Mouse (Mus musculus): ENCODE results near the gene Ptov1. TPM values are rescaled to one million over a fixed set of nuclear protein-coding genes. Genes with fewer than 3 reads are reported as not detected.

Gene Ptov1
- polyA plus RNA-seq, 1 experiment from 2014 or later, result 480 TPM

DNA sequence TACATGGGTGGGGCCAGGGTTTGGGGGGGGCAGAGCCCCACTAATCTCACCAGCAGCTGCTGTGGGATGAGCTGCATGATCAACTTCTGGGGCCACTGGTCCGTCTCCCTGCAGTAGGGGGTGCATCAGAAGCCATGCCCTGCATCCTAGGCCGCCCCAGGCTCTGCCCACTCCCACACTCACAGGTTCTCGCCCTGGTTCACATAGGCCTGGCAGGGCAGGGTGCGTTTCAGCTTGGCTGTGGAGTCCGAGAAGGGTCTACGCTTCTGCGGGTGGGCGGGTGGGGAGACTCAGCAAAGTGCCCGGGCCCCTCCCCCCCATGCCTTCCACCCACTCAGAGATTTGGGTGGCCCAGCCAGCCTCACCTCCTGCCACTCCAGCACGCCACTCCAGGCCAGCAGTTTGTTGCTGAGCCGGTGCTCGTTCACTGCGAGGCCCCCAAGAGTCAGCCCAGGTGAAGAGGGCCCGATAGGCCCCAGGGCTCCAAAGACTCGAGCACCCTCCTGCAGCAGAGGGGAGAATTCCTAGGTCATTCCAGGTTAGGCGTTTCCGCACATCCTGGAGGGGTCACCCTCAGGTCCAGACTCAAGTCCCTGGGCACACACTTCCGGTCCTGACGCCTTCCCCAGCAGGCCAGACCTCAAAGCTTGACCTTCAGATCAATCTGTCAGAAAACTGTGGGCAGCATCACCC is 2.4 kb downstream of the Ptov1 start:
- H3K4me3 ChIP-seq (replicated peaks; ENCODE audit: low read depth, low read length), result peak overlapping the region; percentile 99
- H3K27me3 ChIP-seq (ENCODE audit: control insufficient read depth, insufficient read depth, low read length), result no peaks in the 10 kb centered on the region
- no peak for DNase-seq
- no peaks in the 10 kb centered on the region for H3K9me3 ChIP-seq (ENCODE audit: control insufficient read depth, low read length)
- 0 out of 2 replicates have a peak overlapping the region, but pooled peaks have one; percentile 20 for H3K27ac ChIP-seq (replicated peaks; ENCODE audit: low read depth, low read length)
- peak overlapping the region; percentile 99; the same call in 1 of the 2 replicates for H3K9ac ChIP-seq (replicated peaks; ENCODE audit: low read length)
- peaks cover 45% of the 10 kb centered on the region for H3K36me3 ChIP-seq (ENCODE audit: control insufficient read depth, insufficient read depth, low read length)
- H3K4me1 ChIP-seq (ENCODE audit: control insufficient read depth, insufficient read depth, low read length), result peaks cover 28% of the 10 kb centered on the region
- H3K4me2 ChIP-seq (ENCODE audit: low read length), result peak overlapping the region; percentile 95
- no peak for ATAC-seq (ENCODE audit: low FRiP score, low TSS enrichment)
- 76% methylated on average over 18 of the region's 19 CpGs for WGBS

DNA sequence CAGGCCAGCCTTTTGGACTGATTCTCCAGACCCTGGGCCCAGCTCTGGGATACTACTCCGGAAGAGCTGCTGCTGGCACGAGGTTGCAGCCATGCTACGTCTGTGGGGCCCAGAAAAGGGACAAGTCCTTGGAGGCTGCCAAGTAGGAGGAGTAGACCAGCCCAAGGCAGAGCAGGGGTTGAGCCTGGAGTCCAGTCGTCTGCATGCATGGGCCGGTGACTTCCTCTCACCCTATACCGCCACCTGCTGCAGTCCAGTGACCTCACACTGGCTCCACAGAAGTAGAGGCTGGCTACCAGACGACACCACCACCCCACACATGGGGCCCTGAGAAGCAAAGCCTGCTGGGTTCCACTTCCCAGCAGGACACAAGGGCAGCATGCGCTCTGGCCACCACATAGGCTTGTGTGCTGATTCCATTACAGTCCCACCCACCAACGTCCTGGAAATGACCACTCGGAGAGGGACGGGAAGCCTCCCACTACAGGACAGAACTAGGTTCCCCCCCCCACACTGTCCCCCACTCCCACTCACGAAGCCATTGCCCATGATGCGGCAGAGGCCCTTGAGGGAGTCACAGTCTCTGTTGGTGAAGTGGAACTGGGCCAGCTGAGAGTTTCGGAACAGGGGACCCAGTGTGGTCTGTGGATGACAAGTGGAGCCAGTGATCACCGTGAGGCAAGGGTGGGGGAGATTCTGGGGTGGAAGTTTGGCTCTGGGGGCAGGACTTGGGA is 3.1 kb downstream of the Ptov1 start:
- WGBS, result 57% methylated on average over 15 of the region's 15 CpGs
- Histone ChIP-seq H3K4me2 (ENCODE audit: low read length) (peak overlapping the region; percentile 95), H3K9me3 (ENCODE audit: control insufficient read depth, low read length) (no peaks in the 10 kb centered on the region), H3K36me3 (ENCODE audit: control insufficient read depth, insufficient read depth, low read length) (peaks cover 53% of the 10 kb centered on the region), H3K4me3 (replicated peaks; ENCODE audit: low read depth, low read length) (peak overlapping the region; percentile 99; the same call in 1 of the 2 replicates), H3K9ac (replicated peaks; ENCODE audit: low read length) (0 out of 2 replicates have a peak overlapping the region, but pooled peaks have one; percentile 20), H3K27ac (replicated peaks; ENCODE audit: low read depth, low read length) (0 out of 2 replicates have a peak overlapping the region, but pooled peaks have one; percentile 26), H3K4me1 (ENCODE audit: control insufficient read depth, insufficient read depth, low read length) (peaks cover 28% of the 10 kb centered on the region), H3K27me3 (ENCODE audit: control insufficient read depth, insufficient read depth, low read length) (no peaks in the 10 kb centered on the region)
- no peak for ATAC-seq (ENCODE audit: low FRiP score, low TSS enrichment)
- DNase-seq, result peak; percentile 42

DNA sequence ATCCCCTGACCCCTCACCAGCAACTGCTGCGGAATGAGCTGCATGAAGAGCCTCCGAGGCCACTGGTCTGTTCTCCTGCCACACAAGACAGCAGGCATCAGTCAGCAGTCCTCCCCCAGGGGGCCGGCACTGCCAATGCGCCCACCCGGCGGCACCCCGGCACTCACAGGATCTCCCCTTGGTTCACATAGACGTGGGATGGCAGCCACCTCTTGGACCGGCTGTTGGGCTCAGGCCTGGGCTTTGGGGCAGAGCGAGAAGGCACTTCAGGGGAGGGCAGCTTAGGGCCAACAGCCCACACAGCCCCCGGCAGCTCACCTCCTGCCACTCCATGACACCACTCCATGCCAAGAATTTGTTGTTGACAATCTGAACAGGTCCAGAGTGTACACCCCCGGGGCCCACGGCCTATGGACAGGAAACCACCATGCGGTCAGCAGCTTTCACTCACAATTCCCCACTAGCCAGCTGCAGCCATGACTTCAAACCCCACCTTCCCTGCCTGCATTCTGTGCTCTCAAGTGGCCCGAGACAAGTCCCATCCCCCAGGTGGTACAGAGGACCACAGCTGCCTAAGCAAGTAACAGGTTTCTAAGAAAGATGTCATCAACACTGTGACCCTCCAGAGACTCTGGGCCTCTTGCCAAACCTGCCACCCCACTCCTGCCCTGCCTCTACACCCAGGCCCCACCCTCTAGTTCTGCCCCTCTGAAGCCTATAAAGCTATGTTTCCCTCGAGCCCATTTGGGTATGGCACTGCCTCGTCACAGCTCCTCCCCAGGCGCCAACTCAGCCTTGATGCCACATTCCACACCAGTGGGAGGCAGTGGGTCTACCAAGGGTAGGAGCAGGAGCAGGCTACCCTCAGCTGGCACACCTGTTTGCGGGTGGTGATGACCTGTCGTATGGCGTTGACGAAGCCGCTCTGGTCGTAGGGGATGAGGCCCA is 4.7 kb downstream of the Ptov1 start:
- ATAC-seq (ENCODE audit: low FRiP score, low TSS enrichment), result no peak

DNA sequence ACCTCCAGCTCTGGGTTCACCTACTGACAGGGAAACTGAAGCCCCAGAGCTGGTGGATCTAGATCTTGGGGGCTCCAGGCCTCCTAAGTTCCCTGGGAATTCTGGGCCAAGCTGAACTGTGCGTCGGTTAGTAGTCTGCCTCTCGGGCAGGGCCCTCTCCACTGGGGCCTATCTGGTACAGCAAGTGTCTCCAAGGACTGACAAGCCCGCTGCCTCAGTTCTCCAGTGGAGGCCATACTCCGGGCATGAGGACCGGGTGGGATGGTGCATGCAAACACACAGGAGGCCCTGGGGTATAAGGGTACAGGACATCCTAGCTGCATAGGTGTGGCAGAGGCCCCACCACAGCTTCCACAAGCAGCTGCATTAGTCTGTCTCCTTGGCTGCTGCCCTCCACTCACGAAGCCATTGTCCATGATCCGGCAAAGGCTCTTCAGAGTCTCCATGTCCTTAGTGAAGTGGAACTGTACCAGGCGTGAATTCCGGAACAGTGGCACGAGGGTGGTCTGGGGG is 5.5 kb downstream of the Ptov1 start:
- 85% methylated on average over 11 of the region's 11 CpGs for WGBS
- Histone ChIP-seq H3K9me3 (ENCODE audit: control insufficient read depth, low read length) (no peaks in the 10 kb centered on the region), H3K4me2 (ENCODE audit: low read length) (no peak overlapping the region), H3K4me3 (replicated peaks; ENCODE audit: low read depth, low read length) (no peak overlapping the region), H3K9ac (replicated peaks; ENCODE audit: low read length) (no peak overlapping the region), H3K4me1 (ENCODE audit: control insufficient read depth, insufficient read depth, low read length) (peaks cover 24% of the 10 kb centered on the region), H3K36me3 (ENCODE audit: control insufficient read depth, insufficient read depth, low read length) (peaks cover 58% of the 10 kb centered on the region), H3K27me3 (ENCODE audit: control insufficient read depth, insufficient read depth, low read length) (no peaks in the 10 kb centered on the region), H3K27ac (replicated peaks; ENCODE audit: low read depth, low read length) (no peak overlapping the region)
- no peak for ATAC-seq (ENCODE audit: low FRiP score, low TSS enrichment)
- DNase-seq, result no peak

More for the DNA sequence above, 4.7 kb downstream of the Ptov1 start:
- Histone ChIP-seq H3K4me2 (ENCODE audit: low read length) (no peak overlapping the region), H3K9me3 (ENCODE audit: control insufficient read depth, low read length) (no peaks in the 10 kb centered on the region), H3K36me3 (ENCODE audit: control insufficient read depth, insufficient read depth, low read length) (peaks cover 55% of the 10 kb centered on the region), H3K4me3 (replicated peaks; ENCODE audit: low read depth, low read length) (no peak overlapping the region), H3K27me3 (ENCODE audit: control insufficient read depth, insufficient read depth, low read length) (no peaks in the 10 kb centered on the region), H3K9ac (replicated peaks; ENCODE audit: low read length) (no peak overlapping the region), H3K4me1 (ENCODE audit: control insufficient read depth, insufficient read depth, low read length) (peaks cover 24% of the 10 kb centered on the region), H3K27ac (replicated peaks; ENCODE audit: low read depth, low read length) (no peak overlapping the region)
- no peak for DNase-seq
- 85% methylated on average over 24 of the region's 24 CpGs for WGBS

DNA sequence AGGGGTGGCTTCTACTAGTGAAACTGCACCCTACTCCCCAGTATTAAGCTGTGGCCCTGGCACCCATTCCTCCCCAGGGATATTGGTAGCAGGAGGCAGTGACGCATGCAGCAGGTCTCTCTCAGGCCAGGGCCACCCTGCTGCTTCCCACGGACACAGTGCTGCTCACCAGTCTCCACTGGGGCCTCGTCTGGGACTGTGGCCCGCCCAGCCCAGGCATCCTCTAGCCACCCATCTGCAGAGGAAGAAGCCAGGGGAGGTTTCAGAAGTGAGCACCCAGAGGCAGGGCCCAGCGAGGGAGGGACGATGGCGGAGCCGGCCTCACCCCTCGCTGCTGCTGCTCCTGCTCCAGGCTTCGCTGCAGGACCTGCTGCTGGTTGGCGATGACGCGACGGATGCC is 6.4 kb downstream of the Ptov1 start:
- WGBS, result 91% methylated on average over 14 of the region's 14 CpGs
- DNase-seq (no peak), ATAC-seq (ENCODE audit: low FRiP score, low TSS enrichment) (no peak)
- Histone ChIP-seq H3K27ac (replicated peaks; ENCODE audit: low read depth, low read length) (no peak overlapping the region), H3K9me3 (ENCODE audit: control insufficient read depth, low read length) (no peaks in the 10 kb centered on the region), H3K27me3 (ENCODE audit: control insufficient read depth, insufficient read depth, low read length) (no peaks in the 10 kb centered on the region), H3K9ac (replicated peaks; ENCODE audit: low read length) (no peak overlapping the region), H3K36me3 (ENCODE audit: control insufficient read depth, insufficient read depth, low read length) (peaks cover 58% of the 10 kb centered on the region), H3K4me1 (ENCODE audit: control insufficient read depth, insufficient read depth, low read length) (peaks cover 24% of the 10 kb centered on the region), H3K4me2 (ENCODE audit: low read length) (no peak overlapping the region), H3K4me3 (replicated peaks; ENCODE audit: low read depth, low read length) (no peak overlapping the region)

DNA sequence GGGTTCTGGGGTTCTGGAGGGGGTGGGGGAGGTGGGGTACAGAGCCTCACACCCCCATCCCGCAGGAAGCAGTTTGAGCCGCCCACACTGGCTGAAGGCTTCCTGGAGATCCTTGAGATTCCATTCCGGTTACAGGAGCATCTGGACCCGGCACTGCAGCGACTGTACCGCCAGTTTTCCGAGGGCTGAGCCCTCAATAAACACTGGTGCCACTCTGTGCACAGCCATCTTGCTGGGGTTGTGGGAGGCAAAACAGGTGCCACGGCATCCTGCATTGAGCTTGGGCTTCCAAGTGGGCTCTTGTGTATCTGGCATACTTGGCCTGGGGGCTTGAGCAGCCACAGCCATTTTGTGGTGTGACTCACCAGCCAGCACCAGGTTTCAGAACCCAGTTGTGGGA is 7.2 kb downstream of the Ptov1 start:
- Histone ChIP-seq H3K4me2 (ENCODE audit: low read length) (no peak overlapping the region), H3K4me1 (ENCODE audit: control insufficient read depth, insufficient read depth, low read length) (peaks cover 22% of the 10 kb centered on the region), H3K9ac (replicated peaks; ENCODE audit: low read length) (no peak overlapping the region), H3K27ac (replicated peaks; ENCODE audit: low read depth, low read length) (no peak overlapping the region), H3K27me3 (ENCODE audit: control insufficient read depth, insufficient read depth, low read length) (no peaks in the 10 kb centered on the region), H3K36me3 (ENCODE audit: control insufficient read depth, insufficient read depth, low read length) (peaks cover 58% of the 10 kb centered on the region), H3K4me3 (replicated peaks; ENCODE audit: low read depth, low read length) (no peak overlapping the region), H3K9me3 (ENCODE audit: control insufficient read depth, low read length) (no peaks in the 10 kb centered on the region)
- 85% methylated on average over 8 of the region's 8 CpGs for WGBS
- ATAC-seq (ENCODE audit: low FRiP score, low TSS enrichment) (no peak), DNase-seq (no peak)

DNA sequence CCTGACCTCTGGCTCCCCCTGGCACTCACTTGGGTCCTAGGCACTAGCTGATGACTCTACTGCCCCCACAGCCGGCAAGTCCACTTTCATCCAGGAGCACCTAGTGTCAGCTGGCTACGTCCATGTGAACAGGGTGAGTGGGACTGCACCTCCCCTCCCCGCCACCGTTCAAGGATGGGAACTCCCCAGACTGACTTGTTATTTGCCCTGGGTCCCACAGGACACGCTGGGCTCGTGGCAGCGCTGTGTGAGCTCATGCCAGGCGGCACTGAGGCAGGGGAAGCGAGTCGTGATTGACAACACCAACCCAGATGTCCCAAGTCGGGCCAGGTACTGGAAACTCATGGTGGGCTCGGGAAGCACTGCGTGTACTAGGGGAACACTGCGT is 8.2 kb downstream of the Ptov1 start:
- 77% methylated on average over 14 of the region's 14 CpGs for WGBS

More for the DNA sequence above, 8.2 kb downstream of the Ptov1 start:
- Histone ChIP-seq H3K27ac (replicated peaks; ENCODE audit: low read depth, low read length) (no peak overlapping the region), H3K4me1 (ENCODE audit: control insufficient read depth, insufficient read depth, low read length) (peaks cover 17% of the 10 kb centered on the region), H3K36me3 (ENCODE audit: control insufficient read depth, insufficient read depth, low read length) (peaks cover 52% of the 10 kb centered on the region), H3K9me3 (ENCODE audit: control insufficient read depth, low read length) (no peaks in the 10 kb centered on the region), H3K4me2 (ENCODE audit: low read length) (no peak overlapping the region), H3K9ac (replicated peaks; ENCODE audit: low read length) (no peak overlapping the region), H3K27me3 (ENCODE audit: control insufficient read depth, insufficient read depth, low read length) (no peaks in the 10 kb centered on the region), H3K4me3 (replicated peaks; ENCODE audit: low read depth, low read length) (no peak overlapping the region)
- DNase-seq (no peak), ATAC-seq (ENCODE audit: low FRiP score, low TSS enrichment) (no peak)
